Mouse (Mus musculus) testis, adult 2 months (tissue): ENCODE data around the gene Slc30a5.

Experiments
- CTCF ChIP-seq: fragments of 200-500 bp; IDR thresholded peaks from 2 replicates; pipeline ENCODE4 v1.5.1; 2012; ENCODE audit warnings: low read depth, mild to moderate bottlenecking, inconsistent platforms, low read length, moderate library complexity; ENCODE audit not compliant: control insufficient read depth, insufficient read depth, insufficient replicate concordance
- POLR2A ChIP-seq: fragments of 200-500 bp; IDR thresholded peaks from 2 replicates; pipeline ENCODE4 v1.6.1; 2012; ENCODE audit warnings: low read depth, mild to moderate bottlenecking, inconsistent platforms, low read length, moderate library complexity; ENCODE audit not compliant: control insufficient read depth

- TF ChIP-seq CTCF (no peak), POLR2A (no peak)
Observed at GRCm38 (mm10) chr13:100879326-100879725, 46.1 kb upstream of the Slc30a5 start.
